Mouse (Mus musculus): ENCODE measurements around the gene Gfpt2. TPM values are rescaled to one million over a fixed set of nuclear protein-coding genes. Genes with fewer than 3 reads are reported as not detected.

The Gfpt2 gene
- total RNA-seq, 1 experiment: 28.0 TPM

GRCm38 (mm10) chr11:49754958-49755665, 38.9 kb upstream of the Gfpt2 start:
- no peak overlapping the region for H3K27ac ChIP-seq (ENCODE audit: insufficient read depth, low read depth, low read length, poor library complexity, severe bottlenecking)
- no peaks in the 10 kb centered on the region for H3K9me3 ChIP-seq (ENCODE audit: control insufficient read depth, insufficient read depth, low read depth, low read length)
- H3K4me3 ChIP-seq (ENCODE audit: insufficient read depth in 1 of 2, low read depth in 1 of 2, low read length in 2 of 2, poor library complexity in 1 of 2, severe bottlenecking in 1 of 2): no peak overlapping the region
- in situ Hi-C loops (cut with MboI; ENCODE audit: low sequenced_read_pairs in 2 of 2, unreplicated experiment in 2 of 2): no loop called here
- H3K4me1 ChIP-seq (ENCODE audit: control insufficient read depth in 2 of 2, insufficient read depth in 2 of 2, low read length in 2 of 2, poor library complexity in 1 of 2): peaks cover 0 to 3% of the 10 kb centered on the region in 2 experiments; a peak in 1 of 4 replicates
- no peak overlapping the region for H3K9ac ChIP-seq (ENCODE audit: insufficient read depth, low read depth, low read length, poor library complexity, severe bottlenecking)
- no peak for DNase-seq (ENCODE audit: low read depth, low spot score)
- H3K36me3 ChIP-seq (ENCODE audit: control insufficient read depth, insufficient read depth, low read length, poor library complexity, severe bottlenecking): no peaks in the 10 kb centered on the region
- TF ChIP-seq MAFK (IDR thresholded peaks at IDR 0.05; ENCODE audit: insufficient read depth, low read depth, low read length) (no peak), HCFC1 (IDR thresholded peaks at IDR 0.05; ENCODE audit: borderline replicate concordance, insufficient read depth, low read length) (no peak), ZNF384 (IDR thresholded peaks at IDR 0.05; ENCODE audit: low read depth, low read length) (no peak), CHD2 (IDR thresholded peaks at IDR 0.05; ENCODE audit: low read depth, low read length) (no peak), ZC3H11A (IDR thresholded peaks at IDR 0.05; ENCODE audit: borderline replicate concordance, low read depth, low read length) (no peak)

- H3K4me3 ChIP-seq (ENCODE audit: insufficient read depth in 1 of 2, low read depth in 1 of 2, low read length in 2 of 2, poor library complexity in 1 of 2, severe bottlenecking in 1 of 2): no peak overlapping the region
- H3K4me1 ChIP-seq (ENCODE audit: control insufficient read depth in 2 of 2, insufficient read depth in 2 of 2, low read length in 2 of 2, poor library complexity in 1 of 2): peaks cover 0 to 3% of the 10 kb centered on the region in 2 experiments; a peak in 1 of 4 replicates
- no peak overlapping the region for H3K27ac ChIP-seq (ENCODE audit: insufficient read depth, low read depth, low read length, poor library complexity, severe bottlenecking)
- in situ Hi-C loops (cut with MboI; ENCODE audit: low sequenced_read_pairs in 2 of 2, unreplicated experiment in 2 of 2): no loop called here
- no peak overlapping the region for H3K9ac ChIP-seq (ENCODE audit: insufficient read depth, low read depth, low read length, poor library complexity, severe bottlenecking)
- no peak for DNase-seq (ENCODE audit: low read depth, low spot score)
- no peaks in the 10 kb centered on the region for H3K9me3 ChIP-seq (ENCODE audit: control insufficient read depth, insufficient read depth, low read depth, low read length)
- no peak for TF ChIP-seq CHD2 (IDR thresholded peaks at IDR 0.05; ENCODE audit: low read depth, low read length)
- no peak for TF ChIP-seq ZC3H11A (IDR thresholded peaks at IDR 0.05; ENCODE audit: borderline replicate concordance, low read depth, low read length)
- no peak for TF ChIP-seq HCFC1 (IDR thresholded peaks at IDR 0.05; ENCODE audit: borderline replicate concordance, insufficient read depth, low read length)
- TF ChIP-seq ZNF384 (IDR thresholded peaks at IDR 0.05; ENCODE audit: low read depth, low read length): no peak
- no peak for TF ChIP-seq MAFK (IDR thresholded peaks at IDR 0.05; ENCODE audit: insufficient read depth, low read depth, low read length)
- no peaks in the 10 kb centered on the region for H3K36me3 ChIP-seq (ENCODE audit: control insufficient read depth, insufficient read depth, low read length, poor library complexity, severe bottlenecking)
Measured at GRCm38 (mm10) chr11:49758096-49758495, 35.9 kb upstream of the Gfpt2 start.

GRCm38 (mm10) chr11:49761130-49761529, 32.8 kb upstream of the Gfpt2 start:
- H3K4me1 ChIP-seq (ENCODE audit: control insufficient read depth in 2 of 2, insufficient read depth in 2 of 2, low read length in 2 of 2, poor library complexity in 1 of 2): peaks cover 3 to 18% of the 10 kb centered on the region in 2 experiments; a peak in 2 of 4 replicates
- in situ Hi-C loops (cut with MboI; ENCODE audit: low sequenced_read_pairs in 2 of 2, unreplicated experiment in 2 of 2): no loop called here
- no peak for TF ChIP-seq HCFC1 (IDR thresholded peaks at IDR 0.05; ENCODE audit: borderline replicate concordance, insufficient read depth, low read length)
- TF ChIP-seq CHD2 (IDR thresholded peaks at IDR 0.05; ENCODE audit: low read depth, low read length): no peak
- no peak for TF ChIP-seq ZNF384 (IDR thresholded peaks at IDR 0.05; ENCODE audit: low read depth, low read length)
- TF ChIP-seq MAFK (IDR thresholded peaks at IDR 0.05; ENCODE audit: insufficient read depth, low read depth, low read length): no peak
- TF ChIP-seq ZC3H11A (IDR thresholded peaks at IDR 0.05; ENCODE audit: borderline replicate concordance, low read depth, low read length): no peak
- H3K4me3 ChIP-seq (ENCODE audit: insufficient read depth in 1 of 2, low read depth in 1 of 2, low read length in 2 of 2, poor library complexity in 1 of 2, severe bottlenecking in 1 of 2): no peak overlapping the region
- no peak overlapping the region for H3K27ac ChIP-seq (ENCODE audit: insufficient read depth, low read depth, low read length, poor library complexity, severe bottlenecking)
- H3K36me3 ChIP-seq (ENCODE audit: control insufficient read depth, insufficient read depth, low read length, poor library complexity, severe bottlenecking): no peaks in the 10 kb centered on the region
- H3K9me3 ChIP-seq (ENCODE audit: control insufficient read depth, insufficient read depth, low read depth, low read length): no peaks in the 10 kb centered on the region
- DNase-seq (ENCODE audit: low read depth, low spot score): no peak
- no peak overlapping the region for H3K9ac ChIP-seq (ENCODE audit: insufficient read depth, low read depth, low read length, poor library complexity, severe bottlenecking)

- TF ChIP-seq MAFK (IDR thresholded peaks at IDR 0.05; ENCODE audit: insufficient read depth, low read depth, low read length): no peak
- TF ChIP-seq ZC3H11A (IDR thresholded peaks at IDR 0.05; ENCODE audit: borderline replicate concordance, low read depth, low read length): no peak
- no peak for TF ChIP-seq CHD2 (IDR thresholded peaks at IDR 0.05; ENCODE audit: low read depth, low read length)
- no peak for TF ChIP-seq ZNF384 (IDR thresholded peaks at IDR 0.05; ENCODE audit: low read depth, low read length)
- TF ChIP-seq HCFC1 (IDR thresholded peaks at IDR 0.05; ENCODE audit: borderline replicate concordance, insufficient read depth, low read length): no peak
- H3K27ac ChIP-seq (ENCODE audit: insufficient read depth, low read depth, low read length, poor library complexity, severe bottlenecking): no peak overlapping the region
- no peak for DNase-seq (ENCODE audit: low read depth, low spot score)
- no peaks in the 10 kb centered on the region for H3K36me3 ChIP-seq (ENCODE audit: control insufficient read depth, insufficient read depth, low read length, poor library complexity, severe bottlenecking)
- no peaks in the 10 kb centered on the region for H3K9me3 ChIP-seq (ENCODE audit: control insufficient read depth, insufficient read depth, low read depth, low read length)
- in situ Hi-C loops (cut with MboI; ENCODE audit: low sequenced_read_pairs in 2 of 2, unreplicated experiment in 2 of 2): no loop called here
- peaks cover 3 to 18% of the 10 kb centered on the region in 2 experiments; a peak in 2 of 4 replicates for H3K4me1 ChIP-seq (ENCODE audit: control insufficient read depth in 2 of 2, insufficient read depth in 2 of 2, low read length in 2 of 2, poor library complexity in 1 of 2)
- H3K4me3 ChIP-seq (ENCODE audit: insufficient read depth in 1 of 2, low read depth in 1 of 2, low read length in 2 of 2, poor library complexity in 1 of 2, severe bottlenecking in 1 of 2): no peak overlapping the region
- H3K9ac ChIP-seq (ENCODE audit: insufficient read depth, low read depth, low read length, poor library complexity, severe bottlenecking): no peak overlapping the region
Measured at GRCm38 (mm10) chr11:49763555-49763954, 30.4 kb upstream of the Gfpt2 start.
